Mouse (Mus musculus) liver, embryonic 11.5 days (tissue): Measurements from ENCODE around the gene Scyl3. TPM values are rescaled to one million over a fixed set of nuclear protein-coding genes. Genes with fewer than 3 reads are reported as not detected.

Source experiments
- polyA plus RNA-seq: library from polyadenylated mRNA; unstranded; fragments of >200 nt; fragmentation: Nextera tagmentation; extraction: Ambion mirVana; gene quantifications from 2 replicates; pipeline ENCODE4 v1.2.1, GENCODE M21; 2014

The Scyl3 gene
- polyA plus RNA-seq, 1 experiment from 2014 or later: 24.5 TPM

Other genes with a start within 250 kb of the Scyl3 start
- not detected in 2 replicates for gene Mettl11b, start 203.9 kb upstream of the Scyl3 start, polyA plus RNA-seq
- 14.7 and 16.3 TPM in 2 replicates for gene Kifap3, start 149.5 kb upstream of the Scyl3 start, polyA plus RNA-seq
- 26.0 and 28.2 TPM in 2 replicates for gene BC055324, start 65.7 kb downstream of the Scyl3 start, polyA plus RNA-seq
- gene Mettl18, start 65.8 kb downstream of the Scyl3 start, polyA plus RNA-seq: 11.4 and 12.1 TPM in 2 replicates
- gene Sele, start 119.1 kb downstream of the Scyl3 start, polyA plus RNA-seq: 0.10 TPM in 1 of 2 replicates, not detected in the other
- gene Sell, start 132.9 kb downstream of the Scyl3 start, polyA plus RNA-seq: 1.1 and 1.5 TPM in 2 replicates
- 0.78 and 0.79 TPM in 2 replicates for gene Selp, start 186.2 kb downstream of the Scyl3 start, polyA plus RNA-seq
- 6.5 and 8.1 TPM in 2 replicates for gene F5, start 222.7 kb downstream of the Scyl3 start, polyA plus RNA-seq